In genomic region chr15:93710493-93711149, GRCm38 (mm10) we compare ENCODE assay signal across 17 mouse cellular contexts.
DNase-seq lines count a peak whose midpoint lies in the region; ATAC-seq and TF ChIP-seq lines count a peak whose summit lies in the region.
"Had no signal": no experiment of that assay in that cellular context is flagged by ENCODE, and none has a peak within 500 bp of the region (broad histone marks: within the 10 kb centered on the region; RNA-seq: fewer than 3 reads in every experiment).

No protein-coding gene starts in this region.

- no peaks in the 10 kb centered on the region for H3K36me3 ChIP-seq in lung, embryonic 15.5 days
- H3K36me3 ChIP-seq in intestine, embryonic 16.5 days (ENCODE audit: control insufficient read depth, insufficient read depth, low read length): no peaks in the 10 kb centered on the region
- no peaks in the 10 kb centered on the region for H3K36me3 ChIP-seq in limb, embryonic 13.5 days
- H3K36me3 ChIP-seq: embryonic facial prominence, embryonic 12.5 days; heart, embryonic 15.5 days; hindbrain, embryonic 12.5 days had no signal

- peaks cover 40% of the 10 kb centered on the region for H3K4me1 ChIP-seq in lung, embryonic 15.5 days
- H3K4me1 ChIP-seq in intestine, embryonic 16.5 days (ENCODE audit: control insufficient read depth, insufficient read depth, low read length): peaks cover 26% of the 10 kb centered on the region
- peaks cover 64% of the 10 kb centered on the region for H3K4me1 ChIP-seq in limb, embryonic 13.5 days
- H3K4me1 ChIP-seq: hindbrain, embryonic 12.5 days had no signal

- no peak overlapping the region for H3K4me3 ChIP-seq in lung, embryonic 15.5 days
- peak overlapping the region; percentile 18 for H3K4me3 ChIP-seq in intestine, embryonic 16.5 days (ENCODE audit: low read length)
- no peak overlapping the region for H3K4me3 ChIP-seq in limb, embryonic 13.5 days
- H3K4me3 ChIP-seq: embryonic facial prominence, embryonic 12.5 days; heart, embryonic 15.5 days; hindbrain, embryonic 12.5 days had no signal

- H3K4me2 ChIP-seq in lung, embryonic 15.5 days: no peak overlapping the region
- peak overlapping the region; percentile 42 for H3K4me2 ChIP-seq in intestine, embryonic 16.5 days (ENCODE audit: low read depth, low read length)
- peak overlapping the region; percentile 25; the same call in 1 of the 2 replicates for H3K4me2 ChIP-seq in limb, embryonic 13.5 days (replicated peaks)
- H3K4me2 ChIP-seq: embryonic facial prominence, embryonic 12.5 days; heart, embryonic 15.5 days; hindbrain, embryonic 12.5 days had no signal

- DNase-seq in lung, postnatal 36 days: no peak
- peak; percentile 83 for DNase-seq in Patski (ENCODE audit: low read depth, low spot score)
- no peak for DNase-seq in adrenal gland, adult 8-10 months
- DNase-seq in cerebellum, adult 11-12 months: no peak
- DNase-seq: adrenal gland, postnatal 25 days; cerebellum, adult 2 months; heart, adult 18-20 months; lung, adult 18-20 months; midbrain, embryonic 14.5 days; right cerebral cortex, adult 18-20 months; thymus, postnatal 4 days had no signal

- in situ Hi-C loops in Patski (cut with MboI; ENCODE audit: low pct_unique_long_range_greater_than_20kb): loop anchor here (5.0 to 10.0 kb wide), 2 partner anchors 128 to 196 kb away; no protein-coding TSS in a partner anchor

- 0 out of 2 replicates have a peak overlapping the region, but pooled peaks have one; percentile 42 for H3K27ac ChIP-seq in lung, embryonic 15.5 days
- H3K27ac ChIP-seq in intestine, embryonic 16.5 days (ENCODE audit: low read length): peak overlapping the region; percentile 89
- H3K27ac ChIP-seq in limb, embryonic 13.5 days: no peak overlapping the region
- H3K27ac ChIP-seq: embryonic facial prominence, embryonic 12.5 days; heart, embryonic 15.5 days; hindbrain, embryonic 12.5 days had no signal

- no peaks in the 10 kb centered on the region for H3K27me3 ChIP-seq in lung, embryonic 15.5 days
- H3K27me3 ChIP-seq in Patski: no peaks in the 10 kb centered on the region
- H3K27me3 ChIP-seq in intestine, embryonic 16.5 days (replicated peaks; ENCODE audit: control insufficient read depth, insufficient read depth, low read length): no peaks in the 10 kb centered on the region
- no peaks in the 10 kb centered on the region for H3K27me3 ChIP-seq in limb, embryonic 13.5 days
- H3K27me3 ChIP-seq: embryonic facial prominence, embryonic 12.5 days; heart, embryonic 15.5 days; hindbrain, embryonic 12.5 days had no signal

- CTCF ChIA-PET in Patski (lab: Charles Lee): interaction anchor here (1.0 to 1.4 kb wide), 4 partner anchors 9 to 128 kb away, joined by 3 to 5 read pairs (median 4); no protein-coding TSS in a partner anchor

- ATAC-seq in lung, embryonic 15.5 days (ENCODE audit: borderline replicate concordance, extremely low read depth, low FRiP score, low TSS enrichment): no peak
- peak; percentile 84 for ATAC-seq in Patski
- peak; percentile 90 for ATAC-seq in intestine, embryonic 16.5 days
- ATAC-seq in limb, embryonic 13.5 days (ENCODE audit: low FRiP score, low read depth): no peak

- POLR2A ChIA-PET in Patski (lab: Charles Lee): interaction anchor here (0.5 kb wide), 1 partner anchor 373 kb away, joined by 3 read pairs; no protein-coding TSS in a partner anchor

- WGBS in lung, embryonic 15.5 days: 90% methylated on average over 15 of the region's 15 CpGs
- 61% methylated on average over 15 of the region's 15 CpGs for WGBS in intestine, embryonic 16.5 days
- 50% methylated on average over 15 of the region's 15 CpGs for WGBS in limb, embryonic 13.5 days

- no peak for TF ChIP-seq CTCF in Patski (IDR thresholded peaks at IDR 0.05)

- H3K9me3 ChIP-seq in lung, embryonic 15.5 days: no peaks in the 10 kb centered on the region
- no peaks in the 10 kb centered on the region for H3K9me3 ChIP-seq in intestine, embryonic 16.5 days (ENCODE audit: control insufficient read depth, low read length)
- H3K9me3 ChIP-seq in limb, embryonic 13.5 days: no peaks in the 10 kb centered on the region
- H3K9me3 ChIP-seq: embryonic facial prominence, embryonic 12.5 days; heart, embryonic 15.5 days; hindbrain, embryonic 12.5 days had no signal

- no peak overlapping the region for H3K9ac ChIP-seq in lung, embryonic 15.5 days
- H3K9ac ChIP-seq in intestine, embryonic 16.5 days (ENCODE audit: low read depth, low read length): 0 out of 2 replicates have a peak overlapping the region, but pooled peaks have one; percentile 32
- H3K9ac ChIP-seq in limb, embryonic 13.5 days: no peak overlapping the region
- H3K9ac ChIP-seq: embryonic facial prominence, embryonic 12.5 days; heart, embryonic 15.5 days; hindbrain, embryonic 12.5 days had no signal

Comparison
In these comparisons a context has a peak if more than half of its experiments do, and no peak if none do; other contexts are left out.
1. ATAC-seq: peak in Patski (single experiment) and intestine, embryonic 16.5 days (single experiment); none in lung, embryonic 15.5 days (single experiment) and limb, embryonic 13.5 days (single experiment).